Mouse (Mus musculus) heart, postnatal 0 days (tissue): ENCODE results near the gene Tlr12.

Experiments
- CTCF ChIP-seq: IDR thresholded peaks from 2 replicates; pipeline ENCODE4 v1.5.1; 2016; ENCODE audit warnings: antibody characterized with exemption, control low read depth, low read depth
- EP300 ChIP-seq: IDR thresholded peaks from 2 replicates; pipeline ENCODE4 v1.6.1; 2016; ENCODE audit warnings: antibody characterized with exemption, low read depth

- no peak for TF ChIP-seq EP300
- no peak for TF ChIP-seq CTCF
Measured at GRCm38 (mm10) chr4:128606586-128606985, 11.8 kb downstream of the Tlr12 start.
